Mouse (Mus musculus) ES-E14 (cell line): Measurements from ENCODE around the gene Prss36.

Experiments used
- CHD2 ChIP-seq: IDR thresholded peaks from 2 replicates; pipeline ENCODE4 v1.6.1; 2014; ENCODE audit warnings: mild to moderate bottlenecking, low read depth, low read length, inconsistent platforms
- HCFC1 ChIP-seq: IDR thresholded peaks from 2 replicates; pipeline ENCODE4 v1.6.1; 2012; ENCODE audit warnings: low read length, inconsistent platforms, borderline replicate concordance; ENCODE audit not compliant: insufficient read depth
- MAFK ChIP-seq: IDR thresholded peaks from 2 replicates; pipeline ENCODE4 v1.6.1; 2014; ENCODE audit warnings: mild to moderate bottlenecking, low read depth, low read length, inconsistent platforms; ENCODE audit not compliant: insufficient read depth
- ZC3H11A ChIP-seq: IDR thresholded peaks from 2 replicates; pipeline ENCODE4 v1.6.1; 2012; ENCODE audit warnings: low read depth, mild to moderate bottlenecking, inconsistent platforms, low read length, borderline replicate concordance

DNA sequence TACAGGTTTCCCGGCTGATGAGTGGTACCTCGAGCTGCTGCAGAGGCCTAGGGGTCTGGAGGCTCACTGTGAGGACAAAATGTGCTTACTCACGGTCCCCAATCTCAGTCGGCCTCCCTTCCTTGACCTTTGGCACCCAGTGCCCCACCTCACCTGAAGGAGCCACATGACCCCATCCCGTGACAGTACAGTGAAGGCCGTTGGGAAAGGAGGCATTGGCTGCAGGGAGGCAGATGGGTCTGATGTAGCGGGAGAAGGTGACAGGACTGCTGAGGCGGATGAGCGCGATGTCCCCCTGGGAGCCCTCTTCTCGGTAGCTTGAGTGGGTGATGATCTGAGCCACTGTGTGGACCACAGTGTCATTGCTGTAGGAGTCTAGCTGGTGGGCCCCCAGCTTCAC, 19.7 kb downstream of the Prss36 start:
- TF ChIP-seq ZC3H11A = no peak
- no peak for TF ChIP-seq HCFC1
- no peak for TF ChIP-seq MAFK
- no peak for TF ChIP-seq CHD2
